In genomic region chr11:118289562-118289961, GRCm38 (mm10) we compare ENCODE assay signal across 8 mouse cellular contexts. TPM values are rescaled to one million over a fixed set of nuclear protein-coding genes. Genes with fewer than 3 reads are reported as not detected.
DNase-seq lines count a peak whose midpoint lies in the region; ATAC-seq and TF ChIP-seq lines count a peak whose summit lies in the region.

No protein-coding gene starts in this region.

- peak overlapping the region; percentile 83 for H3K9ac ChIP-seq in hindbrain, embryonic 15.5 days

- no peaks in the 10 kb centered on the region for H3K27me3 ChIP-seq in hindbrain, embryonic 15.5 days
- no peaks in the 10 kb centered on the region for H3K27me3 ChIP-seq in myocyte (ENCODE audit: control insufficient read depth, insufficient read depth, insufficient read length)

- H3K4me2 ChIP-seq in hindbrain, embryonic 15.5 days = peak overlapping the region; percentile 88
- peak overlapping the region; percentile 73 for H3K4me2 ChIP-seq in myocyte (ENCODE audit: low read depth)

- peaks cover 16% of the 10 kb centered on the region for H3K4me1 ChIP-seq in hindbrain, embryonic 15.5 days (replicated peaks)

- peak overlapping the region; percentile 79 for H3ac ChIP-seq in myocyte (ENCODE audit: control insufficient read depth, insufficient read length)

- under 1% methylated on average over 22 of the region's 22 CpGs for WGBS in hindbrain, embryonic 15.5 days

- peak overlapping the region; percentile 93 for H3K4me3 ChIP-seq in left cerebral cortex, adult 2 months
- H3K4me3 ChIP-seq in hindbrain, embryonic 15.5 days = peak overlapping the region; percentile 73
- H3K4me3 ChIP-seq in myocyte = peak overlapping the region; percentile 96

- no peak for DNase-seq in left cerebral cortex, adult 2 months (ENCODE audit: extremely low spot score in 1 of 2, low spot score in 2 of 2)
- no peak for DNase-seq in left cerebral cortex, postnatal 14 days (ENCODE audit: low spot score in 2 of 2)
- DNase-seq in c-Kit-positive CD71-positive TER-119-negative erythroid progenitor cells, embryonic 14.5 days (ENCODE audit: low read depth) = peak; percentile 14
- no peak for DNase-seq in cerebellum, postnatal 25 days
- DNase-seq in thymus, postnatal 10 days (ENCODE audit: low spot score in 2 of 2) = no peak
- no peak for DNase-seq in right cerebral cortex, adult 2 months (ENCODE audit: low spot score in 2 of 2)

- peaks cover 19% of the 10 kb centered on the region for H3K36me3 ChIP-seq in hindbrain, embryonic 15.5 days
- peaks cover 20% of the 10 kb centered on the region for H3K36me3 ChIP-seq in myocyte (ENCODE audit: control insufficient read depth, insufficient read depth)

- intact Hi-C loops in left cerebral cortex, adult 2 months (cut with DNase I) = no loop called here
- intact Hi-C loops in left cerebral cortex, postnatal 14 days (cut with DNase I) = no loop called here

- no peaks in the 10 kb centered on the region for H3K9me3 ChIP-seq in hindbrain, embryonic 15.5 days

- peak overlapping the region; percentile 96 for H3K27ac ChIP-seq in left cerebral cortex, adult 2 months
- H3K27ac ChIP-seq in hindbrain, embryonic 15.5 days (replicated peaks) = peak overlapping the region; percentile 83

- ATAC-seq in hindbrain, embryonic 15.5 days (ENCODE audit: low FRiP score, low read depth) = peak; percentile 12; the same call in 1 of the 2 replicates

- peaks cover 41% of the 10 kb centered on the region for H3K79me2 ChIP-seq in myocyte (ENCODE audit: control insufficient read depth, insufficient read depth)

- TF ChIP-seq CTCF in left cerebral cortex, adult 2 months (IDR thresholded peaks at IDR 0.05) = no peak

- TF ChIP-seq POLR2A in myocyte (IDR thresholded peaks at IDR 0.05; ENCODE audit: insufficient read length, low read depth) = no peak

TF ChIP-seq in myocyte, 11 proteins besides CTCF, POLR2A, EP300 and RAD21:
- TF ChIP-seq MYOG (IDR thresholded peaks at IDR 0.05; ENCODE audit: control insufficient read depth in 1 of 3, insufficient read depth in 1 of 3, insufficient read length in 2 of 3, low read depth in 2 of 3) = peak in 1 of 3 experiments; percentile 32
- no peak for TF ChIP-seq MAX (IDR thresholded peaks at IDR 0.05; ENCODE audit: low read depth)
- TF ChIP-seq CEBPB (IDR thresholded peaks at IDR 0.05; ENCODE audit: insufficient read depth, poor library complexity, severe bottlenecking) = 0 out of 2 replicates have a peak, but pooled peaks have one; percentile 40

RNA-seq across cellular contexts. Expression of gene Usp36, which starts 0.5 kb away (rescaled TPM):
- total RNA-seq in left cerebral cortex, adult 2 months (2021) = 10 to 100 TPM; 32.1 to 33.1 TPM
- total RNA-seq in left cerebral cortex, postnatal 14 days (2021) = 10 to 100 TPM; 24.8 to 26.3 TPM
- polyA plus RNA-seq in hindbrain, embryonic 15.5 days (2015; fragmentation: Nextera tagmentation; extraction: Ambion mirVana) = 16.8 and 19.8 TPM in 2 replicates
- polyA plus RNA-seq in myocyte (2012; fragmentation: generic; extraction: Trizol) = 19.5 TPM

RNA-seq across cellular contexts. Expression of gene Cyth1, which starts 41.2 kb away (rescaled TPM):
- 10 to 100 TPM; 65.2 to 69.3 TPM for total RNA-seq in left cerebral cortex, adult 2 months (2021)
- 10 to 100 TPM; 62.5 to 71.8 TPM for total RNA-seq in left cerebral cortex, postnatal 14 days (2021)
- polyA plus RNA-seq in hindbrain, embryonic 15.5 days (2015; fragmentation: Nextera tagmentation; extraction: Ambion mirVana) = 24.9 and 25.8 TPM in 2 replicates
- polyA plus RNA-seq in myocyte (2012; fragmentation: generic; extraction: Trizol) = 16.1 TPM

RNA-seq across cellular contexts. Expression of gene Cep295nl, which starts 52.7 kb away (rescaled TPM):
- total RNA-seq in left cerebral cortex, adult 2 months (2021) = 1 to 10 TPM; 1.5 to 1.8 TPM
- 1 to 10 TPM; 1.2 to 1.3 TPM for total RNA-seq in left cerebral cortex, postnatal 14 days (2021)
- polyA plus RNA-seq in hindbrain, embryonic 15.5 days (2015; fragmentation: Nextera tagmentation; extraction: Ambion mirVana) = 0.08 and 0.34 TPM in 2 replicates
- polyA plus RNA-seq in myocyte (2012; fragmentation: generic; extraction: Trizol) = 0.60 TPM
